Mouse (Mus musculus) brain, embryonic 18.5 days (tissue): ENCODE data around the gene Trpc4ap.
"Not testable (repeated sequence)": the region's sequence is repeated elsewhere in the genome, so short reads cannot be mapped to it uniquely, and the experiment has no call there.

Experiments used
- DNase-seq: peaks from one replicate; pipeline ENCODE4 v3.0.0-alpha.2; 2012; ENCODE audit warnings: low read depth, low spot score

Trpc4ap gene

GRCm38 (mm10) chr2:155613953-155614352 lies 78.2 kb downstream of the Trpc4ap start:
- no peak for DNase-seq

GRCm38 (mm10) chr2:155613326-155613755 lies 78.8 kb downstream of the Trpc4ap start:
- no peak for DNase-seq

DNA sequence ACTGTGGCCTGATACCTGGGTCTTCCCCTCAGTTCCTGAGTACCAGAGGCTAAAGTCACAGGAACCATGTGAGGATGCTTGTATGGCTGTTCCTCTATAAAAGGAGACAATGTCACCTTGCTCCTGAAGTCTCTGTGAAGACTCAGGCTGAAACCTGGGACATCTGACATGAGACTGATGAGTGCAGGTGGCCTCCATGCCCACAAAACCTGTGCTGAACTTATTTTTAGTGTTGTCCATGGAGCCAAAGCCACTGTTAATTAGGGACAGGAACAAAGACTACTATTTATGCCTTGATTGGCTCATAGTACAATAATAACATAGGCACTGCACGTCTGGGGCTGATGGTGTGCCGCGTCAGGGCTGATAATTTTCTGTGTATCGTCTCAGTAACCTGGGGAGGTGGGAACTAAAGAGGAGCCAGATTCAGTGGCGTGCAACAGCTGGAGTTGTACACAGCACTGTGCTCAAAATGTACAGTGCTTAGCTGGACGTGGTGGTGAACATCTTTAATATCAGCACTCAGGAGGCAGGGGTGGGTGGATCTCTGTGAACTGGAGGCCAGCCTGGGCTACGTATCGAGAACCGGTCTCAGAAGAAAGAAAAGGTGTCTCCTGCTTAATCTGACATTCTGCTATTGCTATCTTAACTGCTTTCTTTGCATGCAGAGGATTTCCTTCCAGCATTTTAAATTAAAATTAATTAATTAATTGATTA lies 80.2 kb downstream of the Trpc4ap start:
- DNase-seq, result no peak

DNA sequence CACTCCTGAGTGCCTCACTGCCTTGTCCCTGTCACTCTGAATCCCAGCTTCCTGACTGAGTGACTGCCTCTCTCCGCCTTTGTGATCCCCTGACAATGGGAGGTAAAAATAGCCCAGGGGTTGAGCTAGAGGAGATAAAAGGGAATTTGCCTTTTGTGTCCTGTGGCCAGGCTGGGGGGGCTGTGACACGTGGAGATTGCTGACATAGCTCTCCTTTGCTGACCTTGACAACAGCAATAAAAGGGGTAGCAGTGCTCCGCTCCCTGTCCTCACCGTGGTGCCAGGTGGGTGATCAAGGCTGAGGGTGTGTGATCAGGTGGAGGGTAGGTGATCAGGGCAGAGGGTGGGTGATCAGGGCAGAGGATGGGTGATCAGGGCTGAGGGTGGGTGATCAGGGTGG lies 81.2 kb downstream of the Trpc4ap start, which contains the start of gene Myh7b:
TSS of gene Myh7b (plus strand) at position 235 of the 400 bp plus-strand sequence.
- DNase-seq, result no peak

DNA sequence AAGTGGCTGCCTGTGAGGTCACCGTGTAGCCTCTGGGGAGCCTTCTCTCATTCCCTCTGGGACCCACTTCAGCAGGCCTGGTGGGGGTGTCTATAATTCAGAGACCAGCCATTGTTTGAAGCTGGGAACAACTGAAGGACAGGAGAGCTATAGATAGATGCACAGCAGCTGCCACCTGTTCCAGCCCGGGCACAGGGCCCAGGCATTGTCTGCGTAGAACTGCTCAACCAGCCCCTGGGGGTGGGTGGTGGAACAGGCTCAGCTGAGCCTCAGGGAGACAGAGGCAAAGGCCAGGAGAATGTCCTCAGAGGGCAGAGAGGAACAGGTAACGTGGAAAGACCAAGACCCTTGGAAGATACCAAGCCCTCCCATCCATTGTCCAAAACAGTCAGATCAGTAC lies 85.8 kb downstream of the Trpc4ap start:
- no peak for DNase-seq

GRCm38 (mm10) chr2:155605236-155605589 lies 87.0 kb downstream of the Trpc4ap start:
- DNase-seq, result not testable (repeated sequence)

DNA sequence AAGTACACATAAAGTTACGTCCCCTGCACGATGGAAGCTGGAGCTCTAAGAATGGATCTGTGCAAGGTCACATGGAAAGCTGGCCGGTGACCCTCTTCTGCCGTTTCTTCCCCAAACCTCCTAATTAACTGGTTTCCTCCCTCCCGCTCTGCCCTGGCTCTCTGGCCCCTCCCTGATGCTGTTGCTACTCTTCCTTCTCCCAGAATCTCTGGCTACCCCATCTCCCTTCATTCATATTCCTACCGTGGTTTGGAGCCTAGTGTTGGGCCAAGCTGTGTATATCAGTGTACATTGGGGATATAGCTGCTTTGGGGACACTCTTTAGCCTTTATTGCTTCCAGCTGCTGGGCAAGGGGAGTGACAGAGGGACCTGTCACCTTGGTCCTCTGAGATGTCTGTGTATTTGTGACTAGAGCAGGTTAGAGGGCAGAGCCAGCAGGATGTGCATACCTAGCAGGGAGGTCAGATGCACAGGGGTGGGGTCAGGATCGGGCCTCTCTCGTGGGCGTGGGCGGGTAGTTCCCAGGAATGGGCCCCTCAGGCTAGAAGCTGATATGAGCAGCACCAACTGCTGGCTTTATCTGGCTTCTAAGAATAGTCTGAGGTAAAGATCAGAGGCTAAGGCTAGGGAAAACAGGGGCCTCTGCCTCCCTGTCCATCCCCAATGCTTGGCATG lies 87.5 kb downstream of the Trpc4ap start:
- DNase-seq, result no peak

DNA sequence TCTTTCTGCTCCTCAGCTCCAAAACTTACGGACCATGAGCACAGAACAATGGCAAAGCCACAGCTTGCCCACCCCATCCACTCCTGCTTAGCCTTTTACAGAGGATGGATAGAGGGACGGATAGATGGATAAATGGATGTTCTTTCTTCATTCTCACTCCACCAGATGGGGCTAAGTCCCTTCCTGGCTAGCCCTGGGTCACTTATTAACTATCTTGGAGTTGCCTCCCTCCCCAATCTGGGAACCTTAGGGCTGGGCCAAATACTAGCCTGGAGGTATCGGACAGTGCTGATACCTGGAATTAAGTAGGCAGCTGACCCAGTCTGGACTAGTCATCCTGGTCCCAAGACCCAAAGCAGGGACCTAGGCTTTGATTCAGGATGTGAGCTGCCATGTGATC lies 88.5 kb downstream of the Trpc4ap start:
- DNase-seq, result no peak

DNA sequence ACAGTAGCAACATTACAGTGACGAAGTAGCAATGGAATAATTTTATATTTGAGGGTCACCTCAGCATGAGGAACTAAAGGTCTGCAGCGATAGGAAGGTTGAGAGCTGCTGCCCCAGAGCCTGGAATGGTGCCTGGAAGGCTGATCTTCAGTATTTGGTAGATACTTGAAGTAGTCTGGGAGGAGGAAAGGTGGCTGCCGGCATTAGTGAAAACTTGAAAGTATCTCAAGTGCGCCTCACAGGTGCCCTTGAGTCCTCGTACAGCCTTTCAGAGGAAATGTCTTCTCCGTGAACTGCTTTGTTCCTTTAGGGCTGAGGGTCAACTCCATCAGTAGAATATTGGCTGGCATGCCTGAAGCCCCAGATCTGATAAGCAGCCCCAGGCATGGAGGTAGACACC lies 96.7 kb downstream of the Trpc4ap start:
- no peak for DNase-seq

- no peak for DNase-seq
Measured at GRCm38 (mm10) chr2:155592854-155593283, 99.3 kb downstream of the Trpc4ap start.

DNA sequence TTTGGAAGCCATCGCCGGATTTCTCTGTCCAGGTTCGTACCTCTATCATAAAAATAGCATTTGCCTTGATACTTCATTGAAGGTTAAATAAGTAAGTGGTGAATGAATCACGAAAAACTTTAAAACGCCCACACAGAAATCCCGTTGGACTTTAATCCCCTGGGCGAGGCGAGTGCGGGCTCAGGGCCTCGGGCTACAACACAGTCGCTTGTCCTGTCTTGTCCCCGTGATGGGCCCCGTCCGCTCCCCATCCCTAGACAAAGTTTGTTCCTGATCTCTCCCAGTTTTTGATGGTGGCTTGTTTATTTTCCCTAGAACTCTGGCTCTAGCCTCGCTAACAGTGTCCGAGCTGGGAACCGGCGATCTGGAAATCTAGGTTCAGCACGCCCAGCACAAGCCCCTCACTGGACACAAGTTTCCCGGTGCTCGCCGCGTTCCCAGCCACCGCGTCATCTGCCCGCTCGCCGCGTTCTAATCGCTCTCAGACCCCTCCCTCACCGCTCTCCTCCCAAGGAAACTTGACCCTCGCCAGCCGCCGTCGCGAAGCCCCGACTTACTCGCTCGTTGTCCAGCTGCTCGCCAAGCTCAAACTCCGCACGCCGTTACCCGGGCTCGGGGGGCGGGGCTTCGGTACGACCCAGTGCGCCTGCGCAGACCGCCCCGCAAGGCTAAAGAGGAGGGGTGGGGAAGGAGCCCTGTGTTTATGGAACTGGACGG lies 99.9 kb downstream of the Trpc4ap start, which contains the start of gene Gss:
TSS of gene Gss (minus strand) at position 674 of the 717 bp plus-strand sequence.
- DNase-seq, result peak; percentile 87

GRCm38 (mm10) chr2:155591676-155592075 lies 100.5 kb downstream of the Trpc4ap start:
- DNase-seq, result no peak

GRCm38 (mm10) chr2:155590876-155591275 lies 101.3 kb downstream of the Trpc4ap start:
- DNase-seq, result no peak

DNA sequence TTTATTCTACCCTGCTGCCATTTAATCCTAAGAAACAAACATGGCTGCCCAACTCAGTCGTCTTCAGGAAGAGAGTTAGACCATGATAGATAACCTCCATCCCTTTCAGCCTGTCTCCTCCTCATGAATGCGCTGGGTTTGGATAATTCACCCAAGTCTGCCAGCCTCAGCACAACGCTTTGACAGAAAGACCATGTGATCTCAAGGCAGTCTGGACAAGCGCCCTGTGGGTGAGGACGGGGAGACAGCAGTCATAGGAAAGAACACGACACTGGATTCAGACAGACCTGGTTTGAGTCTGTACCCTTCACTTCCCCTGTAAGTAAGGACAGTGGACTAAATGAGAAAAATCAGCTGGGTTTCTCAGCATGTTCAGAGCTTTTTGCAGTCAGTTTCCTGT lies 102.7 kb downstream of the Trpc4ap start:
- no peak for DNase-seq

- DNase-seq, result no peak
Measured at GRCm38 (mm10) chr2:155588136-155588535, 104.0 kb downstream of the Trpc4ap start.

GRCm38 (mm10) chr2:155585486-155585885 lies 106.7 kb downstream of the Trpc4ap start:
- DNase-seq, result no peak

DNA sequence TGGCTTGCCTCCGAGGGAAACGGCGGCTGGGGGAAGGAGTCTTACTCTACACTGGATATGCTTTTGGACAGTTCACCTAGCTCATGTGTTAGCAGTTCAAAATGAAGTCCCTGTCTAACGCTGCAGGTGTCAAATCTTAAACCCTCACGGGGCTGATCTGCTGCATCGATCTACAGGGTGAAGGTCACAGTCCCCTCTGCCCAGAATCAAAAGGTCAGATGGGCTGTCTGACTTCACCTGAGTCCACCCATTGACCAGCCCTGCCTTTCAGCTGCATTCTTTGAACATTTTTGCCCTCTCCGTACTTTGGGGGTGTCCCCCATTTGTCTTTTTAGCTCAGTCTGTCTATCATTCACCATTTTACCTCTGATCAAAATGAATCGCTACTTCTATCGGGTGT lies 107.1 kb downstream of the Trpc4ap start:
- DNase-seq, result no peak
